Mouse (Mus musculus) ES-E14 (cell line): Measurements from ENCODE around the gene Serpina5. TPM values are rescaled to one million over a fixed set of nuclear protein-coding genes. Genes with fewer than 3 reads are reported as not detected.

Experiments
- DNase-seq: peaks from one replicate; pipeline ENCODE4 v3.0.0-alpha.2; 2013; ENCODE audit warnings: low read depth, low spot score
- H3K27ac ChIP-seq: 2 replicates; pipeline ENCODE4 v1.5.1; 2012; ENCODE audit warnings: low read depth, mild to moderate bottlenecking, low read length, moderate library complexity, mixed read lengths; ENCODE audit not compliant: poor library complexity, insufficient read depth, severe bottlenecking
- H3K36me3 ChIP-seq: 2 replicates; pipeline ENCODE4 v1.6.1; 2012; ENCODE audit warnings: mild to moderate bottlenecking, low read length, moderate library complexity, mixed read lengths; ENCODE audit not compliant: control insufficient read depth, poor library complexity, insufficient read depth, severe bottlenecking
- H3K4me1 ChIP-seq, 2 experiments: fragments of 150-350 bp in 1 of 2; sonication (generic) in 1 of 2; 2 replicates each; pipeline ENCODE4 v1.6.1; 2012; ENCODE audit warnings: low read length in 2 of 2, mild to moderate bottlenecking in 1 of 2, mixed read lengths in 1 of 2; ENCODE audit not compliant: control insufficient read depth in 2 of 2, insufficient read depth in 2 of 2, poor library complexity in 1 of 2
- H3K4me3 ChIP-seq, 2 experiments: fragments of 150-350 bp in 1 of 2; sonication (generic) in 1 of 2; 2 replicates each; pipeline ENCODE4 v1.5.1; 2012; ENCODE audit warnings: low read length in 2 of 2, low read depth in 1 of 2, mild to moderate bottlenecking in 1 of 2, mixed read lengths in 1 of 2; ENCODE audit not compliant: insufficient read depth in 1 of 2, poor library complexity in 1 of 2, severe bottlenecking in 1 of 2
- H3K9ac ChIP-seq: 2 replicates; pipeline ENCODE4 v1.6.1; 2012; ENCODE audit warnings: low read depth, mild to moderate bottlenecking, low read length, mixed read lengths; ENCODE audit not compliant: poor library complexity, insufficient read depth, severe bottlenecking
- H3K9me3 ChIP-seq: fragments of 150-350 bp; sonication (generic); 2 replicates; pipeline ENCODE4 v1.6.1; 2012; ENCODE audit warnings: low read depth, mild to moderate bottlenecking, low read length; ENCODE audit not compliant: control insufficient read depth, insufficient read depth
- CHD2 ChIP-seq: IDR thresholded peaks from 2 replicates; pipeline ENCODE4 v1.6.1; 2014; ENCODE audit warnings: mild to moderate bottlenecking, low read depth, low read length, inconsistent platforms
- HCFC1 ChIP-seq: IDR thresholded peaks from 2 replicates; pipeline ENCODE4 v1.6.1; 2012; ENCODE audit warnings: low read length, inconsistent platforms, borderline replicate concordance; ENCODE audit not compliant: insufficient read depth
- MAFK ChIP-seq: IDR thresholded peaks from 2 replicates; pipeline ENCODE4 v1.6.1; 2014; ENCODE audit warnings: mild to moderate bottlenecking, low read depth, low read length, inconsistent platforms; ENCODE audit not compliant: insufficient read depth
- ZC3H11A ChIP-seq: IDR thresholded peaks from 2 replicates; pipeline ENCODE4 v1.6.1; 2012; ENCODE audit warnings: low read depth, mild to moderate bottlenecking, inconsistent platforms, low read length, borderline replicate concordance
- ZNF384 ChIP-seq: IDR thresholded peaks from 2 replicates; pipeline ENCODE4 v1.6.1; 2012; ENCODE audit warnings: low read depth, low read length, inconsistent platforms
- in situ Hi-C, 2 experiments: fragments of 600-800 bp; cut with MboI; formaldehyde crosslinking; loops; one replicate each; pipeline ENCODE4 v1.15.1; 2025; ENCODE audit warnings: low sequenced_read_pairs in 2 of 2, inconsistent platforms in 1 of 2; ENCODE audit not compliant: unreplicated experiment in 2 of 2
- total RNA-seq: library from RNA; depleted of rRNA; stranded (reverse); fragments of 300-350 nt; gene quantifications from 2 replicates; pipeline ENCODE4 v1.2.3, GENCODE M21; 2012; rRNA removed

Serpina5 gene
- total RNA-seq, 1 experiment, result not detected

- no peak for DNase-seq
- no peak within 1 kb of the TSS for H3K27ac ChIP-seq
- no peak within 1 kb of the TSS for H3K9ac ChIP-seq
- in situ Hi-C loops, result no loop called here
- H3K4me3 ChIP-seq, result no peak within 1 kb of the TSS
- H3K36me3 ChIP-seq, result no peaks in the 10 kb centered on the region
- no peaks in the 10 kb centered on the region for H3K4me1 ChIP-seq
- H3K9me3 ChIP-seq, result no peaks in the 10 kb centered on the region
- TF ChIP-seq CHD2 (no peak), ZNF384 (no peak), ZC3H11A (no peak), HCFC1 (no peak), MAFK (no peak)
Observed at GRCm38 (mm10) chr12:104153656-104154055, 52.7 kb downstream of the Serpina5 start, which contains the start of gene Serpina3c. Serpina3c (minus strand) TSS chr12:104153870.

Other genes with a start within 250 kb of the Serpina5 start
- gene Serpina1a, start 237.6 kb upstream of the Serpina5 start, total RNA-seq, result not detected in 2 replicates
- not detected in 2 replicates for gene Serpina1c, start 196.2 kb upstream of the Serpina5 start, total RNA-seq
- not detected in 2 replicates for gene Serpina1e, start 142.1 kb upstream of the Serpina5 start, total RNA-seq
- not detected in 2 replicates for gene Serpina11, start 111.2 kb upstream of the Serpina5 start, total RNA-seq
- gene Serpina9, start 87.4 kb upstream of the Serpina5 start, total RNA-seq, result 0.18 TPM in 1 of 2 replicates, not detected in the other
- gene Serpina12, start 56.7 kb upstream of the Serpina5 start, total RNA-seq, result 0.13 TPM in 1 of 2 replicates, not detected in the other
- gene Serpina3a, start 11.6 kb downstream of the Serpina5 start, total RNA-seq, result not detected in 2 replicates
- not detected in 2 replicates for gene Serpina3b, start 26.9 kb downstream of the Serpina5 start, total RNA-seq
- gene Serpina3c, start 52.8 kb downstream of the Serpina5 start, total RNA-seq, result not detected in 2 replicates
- not detected in 2 replicates for gene Serpina3f, start 113.4 kb downstream of the Serpina5 start, total RNA-seq
- 0.27 TPM in 1 of 2 replicates, not detected in the other for gene Serpina3g, start 135.1 kb downstream of the Serpina5 start, total RNA-seq
- gene Serpina3i, start 162.0 kb downstream of the Serpina5 start, total RNA-seq, result 1.4 and 2.4 TPM in 2 replicates
- not detected in 2 replicates for gene Serpina3j, start 213.4 kb downstream of the Serpina5 start, total RNA-seq
- gene Serpina3k, start 237.4 kb downstream of the Serpina5 start, total RNA-seq, result 0.27 TPM in 1 of 2 replicates, not detected in the other
- gene Serpina3m, start 237.4 kb downstream of the Serpina5 start, total RNA-seq, result 0.42 and 5.5 TPM in 2 replicates